Mouse (Mus musculus) heart, embryonic 14.5 days (tissue): ENCODE measurements at regions not wholly inside any gene's neighbourhood (a gene's known extent, or its start where the extent isn't known, plus 50 kb on each side); places are given as distances from the start of the nearest gene placed in this dataset.

ENCODE experiments used
- ATAC-seq: fragments of 200-750 bp; cut with Nextera tagmentation; 2 replicates; pipeline ENCODE4 v1.8.0; 2017; ENCODE audit warnings: low read depth, moderate TSS enrichment; ENCODE audit not compliant: insufficient number of reproducible peaks, insufficient read depth, low FRiP score
- H3K27ac ChIP-seq, 2 experiments: fragments of 200-500 bp in 1 of 2; fragments of 300-500 bp in 1 of 2; sonication (generic) in 1 of 2; replicated peaks in 1 of 2; 2 replicates each; pipeline ENCODE4 v1.5.1; 2012 to 2014; ENCODE audit warnings: low read depth in 2 of 2, low read length in 2 of 2, control low read depth in 1 of 2, mild to moderate bottlenecking in 1 of 2, mixed read lengths in 1 of 2; ENCODE audit not compliant: control insufficient read depth in 1 of 2, insufficient read depth in 1 of 2
- H3K27me3 ChIP-seq: fragments of 300-500 bp; sonication (generic); 2 replicates; pipeline ENCODE4 v1.6.1; 2014; ENCODE audit warnings: mild to moderate bottlenecking, low read length, control low read depth; ENCODE audit not compliant: control insufficient read depth, insufficient read depth
- H3K36me3 ChIP-seq: fragments of 300-500 bp; sonication (generic); 2 replicates; pipeline ENCODE4 v1.6.1; 2014; ENCODE audit warnings: mild to moderate bottlenecking, control low read depth, low read length, mixed read lengths; ENCODE audit not compliant: control insufficient read depth, insufficient read depth
- H3K4me1 ChIP-seq, 2 experiments: fragments of 200-500 bp in 1 of 2; fragments of 300-500 bp in 1 of 2; sonication (generic) in 1 of 2; 2 replicates each; pipeline ENCODE4 v1.6.1; 2012 to 2014; ENCODE audit warnings: low read length in 2 of 2, control low read depth in 1 of 2, mixed read lengths in 1 of 2; ENCODE audit not compliant: control insufficient read depth in 2 of 2, insufficient read depth in 2 of 2
- H3K4me2 ChIP-seq: fragments of 300-500 bp; sonication (generic); 2 replicates; pipeline ENCODE4 v1.6.1; 2014; ENCODE audit warnings: mild to moderate bottlenecking, low read length
- H3K4me3 ChIP-seq, 2 experiments: fragments of 200-500 bp in 1 of 2; fragments of 300-500 bp in 1 of 2; sonication (generic) in 1 of 2; 2 replicates each; pipeline ENCODE4 v1.5.1; 2012 to 2014; ENCODE audit warnings: low read length in 2 of 2, mild to moderate bottlenecking in 2 of 2, control low read depth in 1 of 2, low read depth in 1 of 2, moderate library complexity in 1 of 2; ENCODE audit not compliant: control insufficient read depth in 1 of 2, insufficient read depth in 1 of 2
- H3K9ac ChIP-seq: fragments of 300-500 bp; sonication (generic); 2 replicates; pipeline ENCODE4 v1.6.1; 2014; ENCODE audit warnings: mild to moderate bottlenecking, low read length
- H3K9me3 ChIP-seq: fragments of 300-500 bp; sonication (generic); 2 replicates; pipeline ENCODE4 v1.6.1; 2016; ENCODE audit warnings: low read length, control low read depth; ENCODE audit not compliant: control insufficient read depth
- WGBS: fragments of 180-500 bp; shearing (Covaris S2); extraction: QIAGEN DNeasy Blood & Tissue Kit; methylation state at CpG from one replicate; pipeline ENCODE4 v1.1.7; 2014; 5-methylcytosine and 5-hydroxymethylcytosine counted together

DNA sequence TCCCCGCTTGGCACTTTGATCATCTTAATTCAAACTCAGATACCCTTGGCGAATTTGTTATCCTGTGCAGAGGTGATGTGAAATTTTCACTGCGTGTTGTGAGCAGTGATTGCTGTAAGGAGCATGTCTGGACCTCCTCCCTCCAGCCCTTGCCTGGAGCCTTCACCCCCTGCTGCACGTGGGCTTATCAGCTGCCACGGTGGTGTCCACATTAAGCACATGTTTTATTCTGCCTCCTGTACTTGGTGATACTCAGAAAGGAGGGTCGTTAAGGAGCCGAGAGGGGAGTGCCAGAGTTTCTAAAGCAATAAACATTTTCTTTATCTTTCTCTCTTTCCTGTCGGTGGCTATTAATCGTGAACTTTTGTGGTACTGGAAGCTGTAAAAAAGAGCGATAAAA is 258.8 kb downstream of the Ppp4r2 start:
- 17% methylated on average over 10 of the region's 10 CpGs for WGBS
- Histone ChIP-seq H3K4me1 (peaks cover 0 to 3% of the 10 kb centered on the region in 2 experiments; a peak in 2 of 4 replicates), H3K9ac (no peak overlapping the region), H3K36me3 (no peaks in the 10 kb centered on the region), H3K4me3 (no peak overlapping the region), H3K27me3 (no peaks in the 10 kb centered on the region), H3K27ac (no peak overlapping the region), H3K9me3 (no peaks in the 10 kb centered on the region), H3K4me2 (no peak overlapping the region)
- ATAC-seq = no peak
